Mouse (Mus musculus): ENCODE data around the gene Snta1.

Gene Snta1

DNA sequence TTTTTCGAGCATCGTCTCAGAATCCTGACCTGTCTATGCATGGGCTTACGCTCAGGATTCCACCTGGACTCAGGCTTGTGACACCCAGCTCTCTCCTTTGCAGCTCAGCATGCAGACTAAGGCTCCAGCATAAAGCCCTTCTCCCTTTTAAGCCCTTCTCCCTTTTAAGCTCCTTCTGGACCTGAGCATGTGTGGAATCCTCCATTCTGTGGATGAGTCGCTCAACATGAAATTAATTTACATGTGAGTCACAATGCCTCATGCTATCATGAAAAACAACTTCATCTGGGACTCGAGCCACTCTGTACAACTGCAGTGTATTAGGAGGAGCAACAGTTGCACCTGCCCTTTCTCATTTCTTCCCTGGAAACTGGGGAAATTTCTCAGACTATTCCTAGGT, 14.3 kb upstream of the Snta1 start:
- no peak for DNase-seq (ENCODE audit: low spot score in 2 of 2)

DNA sequence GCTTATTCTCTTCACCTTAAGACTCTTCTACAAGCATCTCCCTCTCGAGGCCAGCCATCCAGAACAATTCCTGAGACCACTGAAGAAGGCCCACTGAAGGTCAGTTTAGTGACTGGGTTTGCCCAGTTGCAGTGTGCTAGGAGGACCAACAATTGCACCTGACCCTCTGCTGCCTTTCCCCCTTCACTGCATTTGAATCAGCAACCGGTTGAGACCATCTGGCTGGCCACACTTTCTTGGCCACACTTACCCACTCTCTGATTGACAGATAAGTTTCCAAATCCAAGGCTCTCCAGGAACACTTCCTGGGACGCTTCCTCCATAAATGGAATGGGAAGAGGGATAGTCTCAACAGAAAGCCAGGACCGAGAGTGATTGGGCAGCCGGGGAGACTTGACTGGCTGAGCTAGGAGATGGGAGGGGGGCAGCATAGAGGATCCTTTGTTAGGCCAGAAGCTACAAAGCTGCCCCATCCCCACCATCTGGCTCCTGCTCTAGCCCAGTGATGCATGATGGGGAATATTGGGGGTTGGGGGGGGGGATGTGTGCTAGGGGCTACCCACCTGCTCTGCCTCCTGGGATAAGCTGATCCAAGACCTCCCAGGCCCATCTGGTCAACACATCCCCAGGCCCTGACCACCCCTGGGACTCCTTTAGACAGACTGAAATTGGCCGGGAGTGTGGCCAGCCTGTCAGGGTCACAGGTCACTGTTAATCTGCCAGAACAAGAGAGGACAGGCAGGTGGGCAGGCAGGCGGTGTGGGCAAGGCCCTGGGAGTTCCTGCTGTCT, 13.2 kb upstream of the Snta1 start:
- no peak for DNase-seq (ENCODE audit: low spot score in 2 of 2)

DNA sequence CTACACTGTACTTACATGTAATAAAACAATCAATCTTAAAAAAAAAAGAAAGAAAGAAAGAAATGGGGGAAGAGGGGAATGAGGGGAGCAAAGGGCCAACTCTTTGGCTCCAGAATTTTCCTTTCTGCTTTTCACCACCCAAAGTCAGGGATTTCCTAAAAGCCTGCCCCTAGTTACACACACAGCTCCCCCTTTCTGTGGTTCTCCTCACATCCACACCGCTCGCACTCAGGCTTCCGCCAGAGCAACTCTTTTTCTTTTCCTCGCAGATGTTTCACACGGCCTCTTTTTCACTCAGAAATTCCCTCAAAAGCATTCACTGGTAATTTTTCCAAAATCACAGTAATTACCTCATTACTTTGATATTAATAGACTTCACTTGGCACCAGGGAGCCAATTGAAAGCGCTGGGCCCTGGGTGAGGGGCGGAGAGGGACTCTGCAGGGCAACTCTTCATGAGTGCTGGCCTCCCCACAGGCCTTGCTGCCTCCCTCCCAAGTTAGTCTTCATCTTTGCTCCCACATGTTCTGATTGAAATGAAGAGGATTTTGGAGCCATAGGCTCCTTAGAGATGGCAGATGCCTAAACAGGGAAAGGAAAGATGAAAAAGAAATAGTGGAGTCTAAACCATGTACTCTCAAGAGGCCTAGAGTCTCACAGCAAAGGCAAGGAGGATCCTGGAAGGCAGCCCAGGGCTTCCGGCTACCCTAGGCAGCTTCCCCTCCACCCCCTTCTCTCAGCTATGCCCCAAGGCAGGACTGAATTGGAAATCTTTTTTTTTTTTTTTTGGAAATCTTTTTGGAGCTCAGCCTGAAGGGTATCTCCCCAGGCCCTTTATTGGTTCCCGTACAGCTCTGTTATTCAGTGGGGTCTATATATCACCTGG, 12.0 kb upstream of the Snta1 start:
- DNase-seq (ENCODE audit: low spot score in 2 of 2): no peak

DNA sequence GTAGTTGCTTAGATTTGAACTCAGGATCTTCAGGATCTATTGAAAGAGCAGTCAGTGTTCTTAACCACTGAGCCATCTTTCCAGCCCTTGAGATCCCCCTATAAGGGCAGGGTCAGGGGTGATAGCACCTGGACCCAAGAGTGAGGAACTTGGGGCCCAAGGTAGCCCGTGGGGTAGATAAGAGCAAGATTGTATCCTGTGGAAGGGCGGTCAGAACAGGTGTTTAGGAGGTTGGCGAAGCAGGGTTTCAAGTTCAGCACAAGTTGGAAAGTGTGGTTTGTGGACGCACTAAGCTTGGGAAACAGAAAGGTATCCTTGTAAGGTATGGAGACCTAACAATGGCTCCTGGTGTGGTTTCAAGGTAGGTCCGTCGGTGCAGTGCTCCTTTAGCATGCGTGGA, 10.1 kb upstream of the Snta1 start:
- no peak for DNase-seq (ENCODE audit: low spot score in 2 of 2)

DNA sequence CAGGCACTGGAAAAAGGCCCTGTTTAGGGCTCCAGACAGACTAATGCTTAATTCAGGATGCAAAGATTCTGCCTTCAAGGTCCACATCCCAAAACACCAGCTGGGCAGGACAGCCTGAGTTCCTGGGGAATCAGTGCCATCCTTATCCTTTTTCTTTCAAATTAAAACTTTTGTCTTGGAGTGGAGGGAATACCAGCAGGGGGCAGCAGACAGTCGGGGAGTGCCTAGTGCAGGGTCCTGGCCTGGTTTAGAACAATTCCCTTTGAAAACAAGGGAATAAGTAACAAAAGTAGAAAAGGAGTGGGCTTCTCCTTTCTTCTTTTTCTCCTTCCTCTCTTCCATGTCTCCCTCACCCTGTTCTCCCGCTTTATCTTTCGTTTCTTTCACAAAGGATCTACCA, 9.2 kb upstream of the Snta1 start:
- DNase-seq (ENCODE audit: low spot score in 2 of 2): peak; percentile 23 to 42

DNA sequence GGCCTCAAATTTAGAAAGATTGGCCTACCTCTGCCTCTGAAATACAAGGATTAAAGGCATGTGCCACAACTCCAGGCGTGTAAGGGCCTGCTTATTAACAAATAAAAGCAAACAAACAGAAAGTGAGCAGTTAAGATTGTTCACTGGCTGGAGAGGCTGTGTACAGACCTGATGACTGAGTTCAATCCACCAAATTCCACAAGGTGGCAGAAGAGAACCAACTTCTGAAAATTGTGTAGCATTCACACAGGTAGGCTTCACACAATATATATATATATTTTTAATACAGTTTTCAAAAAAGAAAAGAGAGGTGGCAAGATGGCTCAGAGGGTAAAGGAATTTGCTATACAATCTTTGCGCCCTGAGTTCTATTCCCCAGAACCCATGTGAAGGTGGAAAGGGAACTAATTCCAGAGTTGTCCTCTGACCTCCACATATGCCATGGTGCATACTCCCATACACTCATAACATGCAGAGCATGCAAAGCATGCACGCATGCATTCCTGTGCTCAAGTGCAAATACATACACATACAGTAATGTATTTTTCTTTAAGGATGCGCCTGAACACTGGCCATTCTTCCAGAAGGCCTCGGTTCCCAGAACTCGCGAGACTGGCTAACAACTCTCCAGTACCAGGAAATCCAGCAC, 4.2 kb upstream of the Snta1 start:
- DNase-seq (ENCODE audit: low spot score in 2 of 2): peak; percentile 21 to 27

DNA sequence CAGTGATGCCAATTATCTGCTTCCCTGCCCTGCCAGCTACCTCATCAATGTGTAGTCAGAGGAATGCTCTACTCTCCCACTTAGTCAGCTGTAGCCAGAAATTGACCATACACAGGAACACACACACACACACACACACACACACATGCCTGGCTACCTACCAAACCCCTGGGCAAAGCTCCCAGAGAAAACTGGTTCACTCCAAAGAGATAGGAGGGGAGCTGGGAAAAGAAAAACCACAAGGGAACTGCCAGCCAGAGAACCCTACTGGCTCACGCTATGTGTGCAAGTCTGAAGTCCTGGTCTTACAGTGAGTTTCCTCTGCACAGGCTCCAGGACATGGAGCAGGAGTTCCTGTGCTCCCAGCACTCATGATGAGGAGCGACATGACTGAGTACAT, 2.5 kb upstream of the Snta1 start:
- DNase-seq (ENCODE audit: low spot score in 2 of 2): no peak

DNA sequence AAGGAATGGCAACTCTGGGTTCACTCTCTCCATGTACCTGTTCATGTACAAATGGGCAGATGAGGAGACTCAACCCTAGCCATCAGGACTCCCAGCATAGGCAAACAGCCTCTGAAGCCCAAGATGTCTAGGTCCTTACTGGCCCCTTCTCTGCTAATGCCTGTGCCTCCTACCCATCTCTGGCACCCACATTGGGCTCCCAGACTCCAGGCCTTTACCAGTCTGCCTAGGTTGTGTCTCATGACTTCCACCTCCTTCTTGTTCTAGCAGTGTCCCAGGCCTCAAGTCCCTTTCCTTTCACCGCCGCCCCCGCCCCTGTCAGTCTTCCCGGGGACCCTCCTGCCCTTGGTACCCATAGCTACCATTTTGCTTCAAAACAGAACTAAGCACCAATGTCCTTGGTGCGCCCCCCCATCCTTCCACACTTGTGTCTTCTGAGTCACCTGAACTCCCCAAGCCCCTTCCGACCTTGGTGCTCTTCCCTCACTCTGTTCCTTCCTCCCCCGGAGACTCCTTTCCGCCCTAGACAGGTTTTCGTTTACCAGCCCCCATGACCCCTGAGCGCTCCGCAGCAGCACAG, 746 bp downstream of the Snta1 start:
- no peak for DNase-seq (ENCODE audit: low spot score in 2 of 2)

DNA sequence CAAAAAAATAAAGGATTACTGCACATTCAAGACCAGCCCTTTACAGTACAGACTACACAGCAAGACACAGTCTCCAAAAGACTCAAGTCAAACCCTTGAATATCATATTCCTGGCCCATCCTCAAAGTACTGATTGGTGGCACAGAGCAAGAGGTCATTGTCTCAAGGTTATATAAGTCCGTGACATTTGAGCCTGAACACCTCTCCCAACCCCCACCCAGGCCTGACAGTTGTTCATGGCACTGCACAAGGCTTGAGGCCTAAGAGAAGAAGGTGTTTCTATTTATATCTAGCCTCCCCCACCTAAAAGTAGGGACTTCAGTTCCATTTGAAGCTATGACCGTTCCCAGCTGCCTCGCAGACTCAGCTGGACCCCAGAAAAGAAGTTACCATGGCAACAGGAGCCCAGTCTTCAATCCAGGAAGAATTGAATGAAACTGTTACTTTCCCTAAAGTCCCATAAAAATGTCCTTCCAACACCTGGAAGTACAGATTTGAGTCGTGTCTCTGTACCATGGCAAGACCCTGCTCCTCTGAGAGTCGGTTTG, 2.4 kb downstream of the Snta1 start:
- no peak for DNase-seq (ENCODE audit: low spot score in 2 of 2)

DNA sequence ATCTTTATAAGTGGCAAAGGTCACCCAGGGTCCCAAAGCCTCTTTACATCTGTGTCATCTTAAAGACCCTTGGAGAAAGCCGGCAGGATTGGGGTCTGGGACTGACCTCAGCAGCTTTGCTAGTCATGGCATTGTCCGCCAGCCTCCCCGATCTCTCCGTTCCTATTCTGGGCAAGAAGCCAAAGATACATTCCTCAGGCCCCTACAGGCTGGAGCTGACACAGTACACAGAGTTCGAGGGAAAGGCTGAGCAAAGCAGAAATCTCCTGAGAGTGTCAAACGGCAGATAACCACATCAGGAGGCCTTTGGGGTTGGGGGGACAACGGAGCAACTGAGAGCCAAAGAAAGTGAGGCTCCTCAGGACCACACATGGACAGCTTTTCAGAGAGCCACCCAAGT, 5.1 kb downstream of the Snta1 start:
- DNase-seq (ENCODE audit: low spot score in 2 of 2): no peak

DNA sequence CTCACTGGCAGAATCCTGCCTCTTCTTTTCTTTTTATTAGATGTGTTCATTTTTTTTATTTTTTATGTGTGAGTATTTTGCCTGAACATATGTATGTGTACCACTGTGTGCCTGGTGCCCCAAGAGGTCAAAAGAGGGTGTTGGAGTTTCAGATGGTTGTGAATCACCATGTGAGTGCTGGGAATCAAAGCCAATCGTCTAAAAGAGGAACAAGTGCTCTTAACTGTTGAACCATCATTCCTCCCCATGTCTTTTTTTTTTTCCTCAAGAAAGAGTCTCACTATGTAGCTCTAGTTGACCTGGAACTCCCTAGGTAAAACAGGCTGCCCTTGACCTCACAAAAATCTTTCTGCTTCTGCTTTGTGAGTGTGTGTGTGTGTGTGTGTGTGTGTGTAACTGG, 5.9 kb downstream of the Snta1 start:
- no peak for DNase-seq (ENCODE audit: low spot score in 2 of 2)

DNA sequence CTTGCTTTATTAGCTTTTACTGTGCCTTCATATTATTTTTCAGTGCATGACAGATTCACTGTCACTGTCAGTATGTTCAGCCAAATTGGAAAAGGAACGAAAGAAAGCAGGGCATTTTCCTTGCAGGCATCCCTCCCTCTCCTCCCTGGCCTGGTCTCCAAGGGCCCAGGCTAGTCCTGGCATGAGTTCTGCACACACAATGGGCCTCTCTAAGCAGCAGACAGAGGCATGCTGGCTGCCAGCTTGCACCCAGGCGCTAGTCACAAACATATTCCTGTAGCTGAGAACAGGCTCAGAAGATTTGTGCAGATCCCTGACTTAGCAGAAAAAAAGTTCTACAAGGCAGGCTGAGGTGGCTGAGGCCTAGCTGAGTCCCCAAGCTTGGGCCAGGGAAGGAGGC, 8.6 kb downstream of the Snta1 start:
- DNase-seq (ENCODE audit: low spot score in 2 of 2): no peak

DNA sequence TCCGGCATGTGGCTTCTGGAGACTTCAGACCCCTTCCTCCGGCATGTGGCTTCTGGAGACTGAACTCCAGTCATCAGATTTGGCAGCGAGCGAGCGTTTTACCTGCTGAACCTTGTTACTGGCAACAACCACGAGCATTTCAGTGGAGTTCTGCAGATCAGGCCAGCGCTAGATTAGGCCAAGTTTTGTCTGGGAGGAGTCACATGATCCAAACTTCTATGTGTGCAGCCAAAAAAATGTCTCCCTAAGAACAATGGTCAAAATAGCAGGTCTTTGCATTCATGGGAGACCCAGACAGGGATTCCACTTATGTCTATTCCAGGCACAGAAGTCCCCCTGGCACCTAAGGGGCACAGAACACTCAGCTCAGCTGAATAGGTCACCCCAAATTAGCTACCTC, 9.6 kb downstream of the Snta1 start:
- DNase-seq (ENCODE audit: low spot score in 2 of 2): no peak

DNA sequence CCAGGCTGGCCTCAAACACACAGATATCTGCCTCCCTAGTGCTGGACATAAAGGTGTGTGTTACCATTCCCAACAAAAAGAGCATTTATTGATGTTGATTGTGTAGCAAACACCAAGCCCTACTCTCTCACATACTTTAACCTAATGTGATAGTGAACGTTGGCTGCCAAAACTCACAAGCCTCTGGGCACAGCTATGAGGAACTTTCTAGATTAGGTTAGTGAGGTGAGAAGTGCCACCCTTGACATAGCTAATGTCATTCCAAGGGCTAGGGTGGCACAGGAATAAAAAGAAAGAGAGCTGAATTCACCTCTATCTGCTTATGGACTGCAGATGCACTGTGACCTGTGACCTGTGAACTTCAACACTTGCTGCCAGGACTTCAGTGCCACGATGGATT, 11.4 kb downstream of the Snta1 start:
- no peak for DNase-seq (ENCODE audit: low spot score in 2 of 2)

DNA sequence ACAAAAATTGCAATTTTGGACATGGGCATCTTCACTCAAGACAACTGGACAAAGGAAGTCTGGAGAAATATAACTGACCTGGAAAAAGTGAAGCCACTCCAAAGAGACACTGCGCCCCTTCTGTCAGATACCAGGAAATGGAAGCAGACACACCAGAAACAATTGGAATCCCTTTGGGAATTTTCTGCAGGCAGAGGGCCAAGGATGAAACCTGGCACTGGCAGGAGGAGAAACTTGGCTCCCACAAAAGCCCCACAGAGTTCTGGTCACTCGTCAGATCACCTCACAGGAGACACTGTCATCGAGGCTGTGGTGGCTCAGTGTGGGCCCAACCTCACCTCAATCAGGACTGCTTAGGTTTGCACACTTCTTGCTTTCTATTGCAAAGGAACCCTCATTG, 13.3 kb downstream of the Snta1 start:
- DNase-seq (ENCODE audit: low spot score in 2 of 2): no peak

DNA sequence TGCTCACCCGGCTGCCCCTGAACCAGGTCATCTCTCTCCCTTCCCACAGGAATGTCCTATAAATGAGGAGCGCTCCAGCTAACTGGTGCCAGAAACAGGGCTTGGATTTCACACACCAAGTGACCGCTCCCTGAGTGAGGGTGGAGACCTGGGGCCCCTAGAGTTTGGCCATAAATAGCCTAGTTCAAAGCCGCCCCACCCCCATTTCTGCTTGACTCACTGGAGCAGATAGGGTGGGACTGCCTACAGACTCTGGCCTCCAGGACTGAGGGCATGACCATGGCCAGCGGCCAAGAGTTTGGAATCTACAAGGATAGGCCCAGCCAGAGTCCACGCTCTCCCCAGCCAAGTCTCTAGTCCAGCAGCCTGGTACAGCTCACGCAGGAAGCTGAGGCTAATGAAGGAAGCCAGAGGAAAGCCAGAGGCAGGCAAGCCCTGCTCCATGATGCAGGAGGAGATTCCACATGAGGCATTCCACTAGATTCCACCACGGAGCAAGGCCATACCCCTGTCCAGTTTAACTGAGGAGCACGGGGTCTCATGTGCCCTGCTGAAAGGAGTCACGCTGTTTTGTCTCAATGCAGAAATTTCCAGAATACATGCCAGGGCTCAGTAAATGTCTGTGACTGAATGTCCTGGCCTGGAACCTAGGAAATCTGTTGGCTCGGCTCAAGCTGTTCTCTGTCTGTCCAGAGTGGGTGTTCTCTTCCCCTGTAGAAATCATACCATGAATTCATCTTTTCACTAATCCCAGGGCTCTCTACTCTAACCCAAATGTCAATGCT, 17.5 kb downstream of the Snta1 start:
- DNase-seq (ENCODE audit: low spot score in 2 of 2): peak in 1 of 2 experiments; percentile 13

DNA sequence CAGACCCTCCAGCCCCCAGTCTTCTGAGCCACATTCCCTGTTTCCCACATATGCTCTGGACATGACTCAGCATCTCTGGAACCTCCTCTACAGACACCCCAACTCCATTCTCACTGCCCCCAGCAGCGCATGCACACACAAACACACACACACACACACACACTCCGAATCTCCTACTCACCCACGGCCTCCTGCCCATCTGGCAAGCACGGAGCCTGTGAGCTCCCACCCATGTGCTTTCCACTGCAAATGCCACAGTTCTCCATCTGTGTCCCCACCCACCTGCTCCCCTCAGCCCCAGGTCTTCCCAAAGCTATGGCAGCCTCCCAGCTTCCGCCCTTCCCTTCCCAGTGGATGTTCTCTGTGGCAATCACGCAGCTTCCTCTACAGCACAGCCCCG, 28.8 kb downstream of the Snta1 start:
- no peak for DNase-seq (ENCODE audit: low spot score in 2 of 2)

DNA sequence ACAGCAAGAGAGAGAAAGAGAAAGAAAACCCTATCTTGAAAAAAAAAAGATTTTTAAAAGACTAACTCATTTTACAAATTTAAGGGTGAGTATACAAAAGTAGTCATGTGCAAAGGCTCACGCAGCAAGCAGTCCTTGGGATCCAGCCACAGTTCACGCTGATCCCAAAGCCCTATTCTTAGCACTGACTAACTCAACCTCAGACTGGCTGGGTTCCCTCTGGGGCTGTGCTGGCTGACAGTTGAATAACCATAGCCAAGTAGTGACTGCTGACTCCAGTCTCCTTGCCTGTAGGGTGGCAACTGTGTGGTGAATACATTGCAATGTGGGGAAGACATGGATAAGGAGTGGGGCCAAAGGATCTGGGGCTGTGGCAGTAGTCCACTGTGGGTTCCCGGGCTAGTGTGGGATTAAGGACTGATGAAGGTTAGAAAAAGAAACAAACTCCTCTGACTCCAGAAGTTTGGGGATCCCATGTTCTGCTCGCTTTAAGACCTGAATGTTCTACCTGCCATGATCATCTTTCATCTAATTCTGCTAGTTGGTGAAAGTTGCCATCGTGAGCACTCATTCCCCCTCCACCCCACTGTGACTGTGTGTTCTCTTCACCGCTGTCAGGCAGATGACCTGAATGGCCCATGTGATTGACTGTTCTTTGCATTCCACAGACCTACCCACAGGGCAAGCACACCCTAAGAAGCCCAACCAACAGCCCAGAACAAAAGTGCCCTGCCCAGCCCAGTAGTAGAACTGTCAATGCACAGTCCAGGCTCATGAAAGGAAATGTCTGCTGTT, 32.9 kb downstream of the Snta1 start:
- DNase-seq (ENCODE audit: low spot score in 2 of 2): no peak

DNA sequence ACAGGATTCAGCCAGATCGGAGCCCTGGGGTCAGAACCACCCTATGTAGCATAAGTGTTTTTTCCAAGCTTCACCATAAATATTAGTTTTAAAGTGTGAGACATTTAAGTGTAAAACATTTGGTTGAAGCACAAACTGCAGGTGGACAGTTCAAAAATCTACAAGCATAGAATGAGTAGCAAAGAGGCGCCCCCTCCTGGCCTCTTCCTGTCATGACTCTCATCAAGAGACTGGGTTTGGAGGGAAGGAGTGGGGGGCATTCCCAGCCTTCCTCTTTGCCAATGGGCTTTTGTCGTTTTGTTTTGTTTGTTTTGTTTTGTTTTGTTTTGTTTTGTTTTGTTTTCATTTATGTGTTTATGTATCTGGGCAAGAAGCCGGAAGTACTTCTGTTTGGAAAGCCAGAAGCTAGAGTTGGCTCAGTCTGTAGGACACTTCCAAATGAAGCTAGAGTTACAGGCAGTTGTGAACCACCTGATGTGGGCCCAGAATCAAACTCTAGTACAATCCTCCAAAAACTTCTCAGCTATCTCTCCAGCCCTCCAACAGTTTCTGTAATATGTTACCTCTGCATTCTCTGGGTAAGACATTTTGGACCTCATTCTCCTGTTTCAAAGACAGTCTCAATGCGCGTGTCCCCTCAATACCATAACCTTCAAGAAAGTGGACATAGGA, 33.8 kb downstream of the Snta1 start:
- peak; percentile 29 to 61 for DNase-seq (ENCODE audit: low spot score in 2 of 2)
